Mouse (Mus musculus) adrenal gland, postnatal 36 days (tissue): ENCODE measurements around the gene Klrg2. TPM values are rescaled to one million over a fixed set of nuclear protein-coding genes. Genes with fewer than 3 reads are reported as not detected.
A peak's percentile ranks its signal among the peaks of the same experiment; 100 is the strongest.

ENCODE experiments used
- DNase-seq, 2 experiments: peaks; one replicate each; pipeline ENCODE4 v3.0.0; 2021; ENCODE audit warnings: mixed read lengths in 1 of 2
- total RNA-seq, 2 experiments: library from RNA; stranded (reverse); gene quantifications; 2 replicates each; pipeline ENCODE4 v1.2.3; 2021

The Klrg2 gene
- total RNA-seq, 2 experiments from 2014 or later, result 3.2 to 4.3 TPM

GRCm38 (mm10) chr6:38629556-38629955, 7.5 kb downstream of the Klrg2 start:
- DNase-seq, result no peak

GRCm38 (mm10) chr6:38627486-38627885, 9.6 kb downstream of the Klrg2 start:
- DNase-seq, result no peak

- DNase-seq, result no peak
Measured at GRCm38 (mm10) chr6:38627081-38627480, 10.0 kb downstream of the Klrg2 start.

- DNase-seq, result no peak
Measured at GRCm38 (mm10) chr6:38626086-38626485, 11.0 kb downstream of the Klrg2 start.

GRCm38 (mm10) chr6:38624439-38624838, 12.6 kb downstream of the Klrg2 start:
- DNase-seq, result peak; percentile 44 to 67

GRCm38 (mm10) chr6:38623457-38623856, 13.6 kb downstream of the Klrg2 start:
- DNase-seq, result no peak

- no peak for DNase-seq
Measured at GRCm38 (mm10) chr6:38622406-38622805, 14.6 kb downstream of the Klrg2 start.

GRCm38 (mm10) chr6:38609892-38610291, 27.1 kb downstream of the Klrg2 start:
- no peak for DNase-seq

GRCm38 (mm10) chr6:38597481-38597880, 39.6 kb downstream of the Klrg2 start:
- peak in 1 of 2 experiments; percentile 17 for DNase-seq

GRCm38 (mm10) chr6:38581711-38582110, 55.3 kb downstream of the Klrg2 start:
- DNase-seq, result no peak

GRCm38 (mm10) chr6:38580112-38580857, 56.8 kb downstream of the Klrg2 start:
- DNase-seq, result no peak

GRCm38 (mm10) chr6:38576096-38576495, 60.9 kb downstream of the Klrg2 start:
- no peak for DNase-seq

Other genes starting within 250 kb of the Klrg2 start
- 10 to 100 TPM; 24.3 to 31.8 TPM for gene Ubn2, start 203.3 kb downstream of the Klrg2 start, total RNA-seq
- gene Fmc1, start 103.7 kb downstream of the Klrg2 start, total RNA-seq, result 100 to 1,000 TPM; 101 to 135 TPM
- gene Luc7l2, start 85.9 kb downstream of the Klrg2 start, total RNA-seq, result 100 to 1,000 TPM; 148 to 156 TPM
- 1 to 10 TPM in 1 of 2 experiments, under 1 TPM in 1; 0.99 to 4.1 TPM for gene Clec2l, start 25.8 kb upstream of the Klrg2 start, total RNA-seq
- 1 to 10 TPM; 5.6 to 9.5 TPM for gene Tbxas1, start 238.2 kb upstream of the Klrg2 start, total RNA-seq
- 100 to 1,000 TPM; 126 to 136 TPM for gene Hipk2, start 238.9 kb upstream of the Klrg2 start, total RNA-seq